Mouse (Mus musculus): ENCODE data around the gene Ccl24.
"Not testable (repeated sequence)": the region's sequence is repeated elsewhere in the genome, so short reads cannot be mapped to it uniquely, and the experiment has no call there.

Ccl24 gene

DNA sequence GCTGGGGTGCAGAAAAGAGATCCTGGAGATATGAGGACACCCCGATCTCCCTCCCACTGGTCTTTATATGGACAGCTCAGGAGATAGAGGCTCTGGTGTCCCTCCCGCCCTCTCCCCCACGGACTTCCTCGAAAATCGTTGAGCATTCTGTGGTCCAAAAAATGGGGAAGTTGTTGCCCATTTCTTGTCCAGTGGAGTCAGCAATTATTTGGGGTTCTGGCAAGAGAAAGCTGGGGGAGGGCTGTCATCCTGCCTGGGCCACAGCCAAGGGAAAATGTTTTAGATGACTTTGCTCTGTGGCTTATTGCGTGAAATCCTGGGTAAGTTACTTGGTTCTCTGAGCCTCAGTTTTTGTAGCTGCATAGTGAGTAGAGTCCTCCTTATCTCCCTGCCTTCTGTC, at the start of gene Ccl24:
Ccl24 (minus strand) TSS at position 44 of the 400 bp plus-strand sequence.
- no peak for DNase-seq

DNA sequence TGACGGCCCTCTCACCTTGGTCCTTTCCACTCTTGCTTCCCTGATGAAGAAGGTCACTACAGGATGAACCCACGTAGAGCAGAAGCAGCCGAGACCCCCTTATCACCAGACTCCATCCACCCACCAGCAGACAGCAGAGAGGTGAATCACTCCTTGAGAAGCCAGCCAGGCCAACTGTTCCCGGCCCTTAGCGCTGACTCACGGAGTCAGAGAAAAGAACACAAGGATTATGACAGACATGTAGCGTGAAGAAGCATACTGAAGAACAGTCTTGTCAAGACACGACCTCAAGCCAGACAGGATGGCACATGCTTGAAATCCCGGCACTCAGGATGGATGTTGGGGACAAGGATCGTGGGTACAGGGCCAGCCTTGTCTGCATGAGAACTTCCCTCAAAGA, 48.9 kb upstream of the Ccl24 start:
- DNase-seq = no peak

GRCm38 (mm10) chr5:135620526-135620925, 47.7 kb upstream of the Ccl24 start:
- DNase-seq = no peak

DNA sequence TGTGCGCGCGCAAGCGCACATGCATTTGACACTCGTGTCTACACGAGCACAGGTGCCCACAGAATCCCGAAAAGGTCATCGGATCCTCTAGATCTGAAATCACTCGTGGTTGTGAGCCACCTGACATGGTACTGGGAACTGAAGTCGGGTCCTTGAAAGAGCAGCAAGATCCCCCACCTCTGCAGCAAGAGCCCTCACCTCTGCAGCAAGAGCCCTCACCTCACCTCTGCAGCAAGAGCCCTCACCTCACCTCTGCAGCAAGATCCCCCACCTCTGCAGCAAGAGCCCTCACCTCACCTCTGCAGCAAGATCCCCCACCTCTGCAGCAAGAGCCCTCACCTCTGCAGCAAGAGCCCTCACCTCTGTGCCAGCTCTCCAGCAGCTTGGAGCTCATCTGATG, 46.9 kb upstream of the Ccl24 start:
- not testable (repeated sequence) for DNase-seq

GRCm38 (mm10) chr5:135609794-135610193, 36.9 kb upstream of the Ccl24 start:
- DNase-seq = no peak

GRCm38 (mm10) chr5:135607581-135607980, 34.7 kb upstream of the Ccl24 start:
- no peak for DNase-seq

- not testable (repeated sequence) for DNase-seq
Observed at GRCm38 (mm10) chr5:135606717-135607116, 33.9 kb upstream of the Ccl24 start.

DNA sequence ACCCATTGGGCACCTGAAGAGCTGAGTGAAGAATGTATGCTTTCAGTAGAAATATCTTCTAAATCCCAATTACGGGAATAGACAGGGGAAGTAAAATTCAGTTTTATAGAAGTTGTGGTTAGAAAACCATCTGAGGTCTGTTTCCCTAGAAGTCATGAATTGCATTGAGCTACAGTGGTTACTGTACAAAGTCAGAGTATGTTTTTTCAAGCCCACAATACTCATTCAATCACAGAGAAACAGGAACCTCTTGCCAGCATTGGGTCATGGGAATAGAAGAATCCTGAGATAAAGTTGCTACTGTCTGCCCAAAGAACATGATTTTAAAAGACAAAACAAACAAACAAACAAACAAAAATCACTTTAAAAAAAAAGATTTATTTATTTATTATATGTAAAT, 31.8 kb upstream of the Ccl24 start:
- not testable (repeated sequence) for DNase-seq

- no peak for DNase-seq
Observed at GRCm38 (mm10) chr5:135589996-135590784, 17.3 kb upstream of the Ccl24 start.

- no peak for DNase-seq
Observed at GRCm38 (mm10) chr5:135587764-135588163, 14.9 kb upstream of the Ccl24 start.

DNA sequence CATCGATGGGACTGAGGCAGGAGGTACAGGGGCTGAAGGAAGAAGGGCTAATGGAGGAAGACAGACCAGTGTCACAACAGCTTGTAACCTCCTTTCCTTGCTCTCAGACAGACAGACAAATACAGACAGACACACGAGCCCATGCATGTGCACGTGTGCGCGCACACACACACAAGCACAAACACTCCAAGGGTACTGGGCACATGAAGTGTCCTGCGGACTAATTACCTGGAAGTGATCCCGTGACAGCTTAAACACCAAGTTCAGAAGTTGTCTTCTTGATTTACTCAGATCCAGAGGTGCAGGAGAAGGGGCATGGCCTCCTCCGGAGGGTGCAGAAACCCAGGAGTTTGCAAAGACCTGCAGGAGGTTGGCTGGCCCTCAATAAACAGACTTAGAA, 12.8 kb upstream of the Ccl24 start:
- DNase-seq = no peak

DNA sequence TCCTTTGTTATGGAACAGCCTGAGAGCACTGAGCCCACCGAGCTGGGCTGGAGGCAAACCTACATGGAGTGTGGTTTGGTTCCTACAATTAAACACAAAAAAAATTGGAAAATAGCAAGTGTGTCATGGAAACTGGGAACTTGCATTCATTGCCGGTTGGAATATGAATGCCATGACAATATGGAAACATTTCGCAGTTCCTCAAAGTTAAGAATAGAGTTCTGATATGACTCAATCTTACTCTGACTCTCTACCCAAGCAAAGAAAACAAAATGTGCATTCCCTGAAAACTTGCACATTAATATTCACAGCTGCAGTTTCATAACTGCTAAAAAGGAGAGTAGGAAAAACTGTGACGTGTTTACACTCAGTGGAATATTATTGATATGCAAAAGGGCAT, 9.5 kb upstream of the Ccl24 start:
- DNase-seq = no peak

GRCm38 (mm10) chr5:135579331-135579751, 6.5 kb upstream of the Ccl24 start:
- peak; percentile 25 to 54 for DNase-seq

DNA sequence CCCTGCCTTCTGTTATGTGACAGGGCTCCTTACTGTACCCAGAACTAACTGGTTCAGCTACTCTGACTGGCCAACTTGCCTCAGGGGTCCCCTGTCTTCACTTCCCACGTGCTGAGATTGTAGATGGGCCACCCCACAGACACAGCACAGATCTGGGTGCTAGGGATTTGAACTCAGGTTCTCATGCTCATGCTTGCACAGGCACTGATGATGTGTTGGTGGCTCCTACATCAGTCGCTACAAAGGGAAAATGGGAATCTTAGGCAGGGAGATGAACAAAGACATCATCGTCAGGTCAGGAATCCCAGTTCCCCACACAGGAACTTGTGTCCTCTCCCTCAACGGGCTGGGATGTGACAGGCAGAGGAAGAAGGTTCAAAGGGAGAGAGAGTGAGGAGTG, 3.2 kb upstream of the Ccl24 start:
- no peak for DNase-seq

DNA sequence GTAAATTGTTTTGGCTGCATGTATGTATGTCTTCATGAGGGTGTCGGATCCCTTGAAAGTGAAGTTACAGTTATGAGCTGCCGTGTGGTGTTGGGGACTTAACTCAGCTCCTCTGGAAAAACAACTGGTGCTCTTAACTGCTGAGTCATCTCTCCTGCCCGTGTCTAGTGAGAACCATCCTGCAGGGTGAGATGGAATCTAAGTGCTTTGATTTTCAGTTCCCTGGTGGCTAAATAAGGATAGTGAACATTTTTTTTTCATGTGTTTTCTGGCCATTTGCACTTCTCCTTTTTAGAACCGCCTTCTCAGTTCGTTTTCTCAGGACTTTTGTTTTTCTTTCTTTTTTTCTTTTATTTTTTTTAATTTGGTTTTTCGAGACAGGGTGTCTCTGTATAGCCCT, 4.2 kb downstream of the Ccl24 start:
- DNase-seq = no peak

GRCm38 (mm10) chr5:135567556-135568265, 5.1 kb downstream of the Ccl24 start:
- DNase-seq = no peak

- no peak for DNase-seq
Observed at GRCm38 (mm10) chr5:135563469-135563868, 9.4 kb downstream of the Ccl24 start, which contains the start of gene Ccl26. TSS of gene Ccl26 (minus strand) at chr5:135563569.

GRCm38 (mm10) chr5:135557671-135558070, 15.2 kb downstream of the Ccl24 start:
- DNase-seq = no peak

DNA sequence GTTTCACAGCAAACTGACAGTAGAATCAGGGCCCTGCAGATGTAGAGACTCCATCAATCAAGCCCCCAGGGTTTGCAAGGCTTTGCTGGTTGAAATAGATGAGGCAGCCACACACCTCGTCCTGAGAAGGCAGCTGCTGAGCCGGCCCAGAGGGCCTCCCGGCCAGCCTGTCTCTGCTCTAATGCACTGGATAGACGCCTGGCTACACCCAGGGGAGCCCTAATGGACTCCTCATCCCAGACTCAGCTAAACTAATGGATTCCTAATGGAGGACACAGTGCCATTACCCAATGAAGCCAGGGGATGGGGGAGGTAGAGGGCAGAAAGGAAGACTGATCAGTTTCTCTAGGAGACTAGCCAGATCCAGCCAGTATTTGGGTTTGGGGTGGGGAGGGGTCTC, 15.8 kb downstream of the Ccl24 start:
- peak; percentile 25 to 28 for DNase-seq

- no peak for DNase-seq
Observed at GRCm38 (mm10) chr5:135556259-135556658, 16.6 kb downstream of the Ccl24 start.

GRCm38 (mm10) chr5:135551591-135551990, 21.3 kb downstream of the Ccl24 start:
- no peak for DNase-seq

DNA sequence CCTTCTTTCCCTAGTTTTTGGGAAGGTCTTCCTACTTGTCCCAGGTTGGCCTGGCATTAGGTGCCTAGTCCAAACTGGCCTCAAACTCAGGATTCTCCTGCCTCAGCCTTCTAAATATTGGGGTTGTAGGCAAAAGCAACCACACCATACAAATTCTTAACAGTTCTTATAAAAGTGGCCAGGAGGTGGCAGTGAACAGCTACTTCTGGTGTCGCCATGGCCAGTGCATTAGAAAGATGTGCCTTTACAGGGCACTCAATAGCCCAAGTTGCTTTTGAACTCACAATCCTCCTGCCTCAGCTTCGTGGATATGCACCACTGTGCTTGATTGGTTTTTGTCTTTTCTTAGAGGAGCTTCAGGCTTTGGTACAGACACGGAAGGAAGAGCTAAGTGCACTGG, 21.9 kb downstream of the Ccl24 start:
- peak; percentile 35 to 65 for DNase-seq

- no peak for DNase-seq
Observed at GRCm38 (mm10) chr5:135547990-135548389, 24.9 kb downstream of the Ccl24 start.

Data from cerebellum, postnatal 10 days (tissue).